Mouse (Mus musculus) myocyte (in vitro differentiated cells): ENCODE results near the gene Arl6ip4.

ENCODE experiments used
- POLR2A ChIP-seq: IDR thresholded peaks from one replicate; pipeline ENCODE4 v1.6.1; 2011; ENCODE audit warnings: low read depth, mild to moderate bottlenecking, control low read depth, moderate library complexity; ENCODE audit not compliant: insufficient read length
- USF1 ChIP-seq: IDR thresholded peaks from one replicate; pipeline ENCODE4 v1.6.1; 2011; ENCODE audit warnings: low read depth, mild to moderate bottlenecking, control low read depth, moderate library complexity

GRCm38 (mm10) chr5:124115990-124116845 is at the start of gene Arl6ip4:
- TF ChIP-seq POLR2A (peak; percentile 83), USF1 (no peak)
